Mouse (Mus musculus) thymus, adult 2 months (tissue): ENCODE results near the gene Rab11b.

ENCODE experiments used
- CTCF ChIP-seq: fragments of 200-500 bp; IDR thresholded peaks from 2 replicates; pipeline ENCODE4 v1.5.1; 2012; ENCODE audit warnings: mild to moderate bottlenecking, control low read depth, low read length, moderate library complexity, borderline replicate concordance; ENCODE audit not compliant: control insufficient read depth, poor library complexity, insufficient read depth; ENCODE audit errors: extremely low read depth
- POLR2A ChIP-seq: fragments of 200-500 bp; IDR thresholded peaks from 2 replicates; pipeline ENCODE4 v1.6.1; 2012; ENCODE audit warnings: mild to moderate bottlenecking, low read length, control low read depth, moderate library complexity; ENCODE audit not compliant: control insufficient read depth, poor library complexity, insufficient read depth; ENCODE audit errors: extremely low read depth

DNA sequence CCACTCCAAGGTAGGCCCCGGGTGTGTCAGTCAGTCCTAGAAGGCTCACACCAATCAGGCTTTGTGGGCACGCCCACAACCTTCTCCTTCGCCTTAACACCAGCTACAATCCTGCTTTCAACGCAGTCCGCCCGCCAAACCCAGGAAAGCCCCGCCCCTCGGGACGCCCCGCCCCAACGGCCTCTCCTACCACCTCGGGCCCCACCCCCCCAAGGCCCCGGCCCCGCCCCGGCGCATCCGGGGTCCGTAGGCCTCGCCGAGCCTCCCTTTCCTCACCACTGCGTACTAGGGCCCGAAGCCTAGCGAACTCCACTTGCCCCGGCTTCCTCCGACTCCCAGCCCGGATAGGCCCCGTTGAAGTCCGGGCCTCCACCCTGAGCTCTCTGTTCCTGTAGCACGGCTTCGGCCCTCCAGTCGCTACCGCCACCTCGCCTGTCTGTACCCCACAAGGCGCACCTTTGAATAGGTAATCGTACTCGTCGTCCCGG is 519 bp downstream of the Rab11b start:
- no peak for TF ChIP-seq POLR2A
- no peak for TF ChIP-seq CTCF
